In genomic region chr7:19762283-19762682, GRCm38 (mm10) we compare ENCODE assay signal across 23 mouse cellular contexts. TPM values are rescaled to one million over a fixed set of nuclear protein-coding genes. Genes with fewer than 3 reads are reported as not detected.
DNase-seq lines count a peak whose midpoint lies in the region; ATAC-seq and TF ChIP-seq lines count a peak whose summit lies in the region.
"Had no signal": no experiment of that assay in that cellular context is flagged by ENCODE, and none has a peak within 500 bp of the region (broad histone marks: within the 10 kb centered on the region; RNA-seq: fewer than 3 reads in every experiment).

No protein-coding gene starts in this region.

- ATAC-seq in embryonic facial prominence, embryonic 14.5 days (ENCODE audit: low read depth), result peak; percentile 58
- no peak for ATAC-seq in heart, embryonic 16.5 days (replicated peaks; ENCODE audit: extremely low read depth, insufficient read depth, low FRiP score)
- 0 out of 2 replicates have a peak, but pooled peaks have one; percentile 30 for ATAC-seq in stomach, embryonic 16.5 days (ENCODE audit: insufficient read depth, low FRiP score)
- ATAC-seq in stomach, postnatal 0 days (ENCODE audit: low FRiP score, low TSS enrichment), result no peak

- no peak overlapping the region for H3K9ac ChIP-seq in embryonic facial prominence, embryonic 14.5 days (ENCODE audit: low read depth, low read length)
- peak overlapping the region; percentile 21; the same call in 1 of the 2 replicates for H3K9ac ChIP-seq in heart, embryonic 16.5 days (ENCODE audit: low read length)
- H3K9ac ChIP-seq in stomach, embryonic 16.5 days (ENCODE audit: low read length), result no peak overlapping the region
- H3K9ac ChIP-seq in stomach, postnatal 0 days (ENCODE audit: low read length), result no peak overlapping the region; the same call in 1 of the 2 replicates
- H3K9ac ChIP-seq: hindbrain, embryonic 12.5 days; liver, embryonic 13.5 days; midbrain, embryonic 12.5 days; neural tube, embryonic 13.5 days had no signal

- H3K27ac ChIP-seq in embryonic facial prominence, embryonic 14.5 days (replicated peaks; ENCODE audit: low read depth, low read length), result no peak overlapping the region
- H3K27ac ChIP-seq in embryonic facial prominence, embryonic 10.5 days (replicated peaks), result no peak overlapping the region
- peak overlapping the region; percentile 78 for H3K27ac ChIP-seq in heart, embryonic 16.5 days (ENCODE audit: low read length)
- H3K27ac ChIP-seq in stomach, embryonic 16.5 days (ENCODE audit: low read length), result no peak overlapping the region
- H3K27ac ChIP-seq in stomach, postnatal 0 days (replicated peaks), result no peak overlapping the region
- H3K27ac ChIP-seq: gastrocnemius, adult 2 months; hindbrain, embryonic 12.5 days; left cerebral cortex, adult 2 months; liver, embryonic 13.5 days; midbrain, embryonic 12.5 days; neural tube, embryonic 13.5 days had no signal

- DNase-seq in embryonic facial prominence, embryonic 14.5 days (ENCODE audit: low spot score), result peak; percentile 60
- no peak for DNase-seq in embryonic facial prominence, embryonic 10.5 days (ENCODE audit: low spot score)
- DNase-seq in heart, adult 11 months, result no peak
- DNase-seq in kidney, postnatal 4 days, result peak; percentile 41 to 62
- no peak for DNase-seq in kidney, adult 9 months
- no peak for DNase-seq in stomach, postnatal 0 days (ENCODE audit: low spot score)
- DNase-seq: adrenal gland, adult 2 months; cerebellum, adult 2 months; cerebellum, postnatal 36 days; gastrocnemius, adult 2 months; kidney, postnatal 14 days; layer of hippocampus, adult 9-11 months; left cerebral cortex, postnatal 4 days; liver, embryonic 13.5 days; right cerebral cortex, adult 18-20 months; thymus, postnatal 36 days had no signal

- no peaks in the 10 kb centered on the region for H3K27me3 ChIP-seq in embryonic facial prominence, embryonic 14.5 days (replicated peaks; ENCODE audit: control insufficient read depth, insufficient read depth, low read length)
- no peaks in the 10 kb centered on the region for H3K27me3 ChIP-seq in embryonic facial prominence, embryonic 10.5 days (replicated peaks; ENCODE audit: low read depth, poor library complexity, severe bottlenecking)
- H3K27me3 ChIP-seq in heart, embryonic 16.5 days (ENCODE audit: control insufficient read depth, insufficient read depth, low read length), result no peaks in the 10 kb centered on the region
- H3K27me3 ChIP-seq in stomach, embryonic 16.5 days (ENCODE audit: control insufficient read depth, insufficient read depth, low read length), result no peaks in the 10 kb centered on the region
- no peaks in the 10 kb centered on the region for H3K27me3 ChIP-seq in stomach, postnatal 0 days (ENCODE audit: control insufficient read depth, insufficient read depth, low read length)
- H3K27me3 ChIP-seq: hindbrain, embryonic 12.5 days; midbrain, embryonic 12.5 days; neural tube, embryonic 13.5 days had no signal

- H3K36me3 ChIP-seq in embryonic facial prominence, embryonic 14.5 days (ENCODE audit: control insufficient read depth, insufficient read depth, low read length), result peaks cover 51% of the 10 kb centered on the region
- H3K36me3 ChIP-seq in embryonic facial prominence, embryonic 10.5 days (replicated peaks), result peaks cover 72% of the 10 kb centered on the region
- peaks cover 63% of the 10 kb centered on the region for H3K36me3 ChIP-seq in heart, embryonic 16.5 days (ENCODE audit: control insufficient read depth, insufficient read depth)
- peaks cover 17% of the 10 kb centered on the region; the same call in 1 of the 2 replicates for H3K36me3 ChIP-seq in stomach, embryonic 16.5 days (ENCODE audit: control insufficient read depth, insufficient read depth, low read length)
- H3K36me3 ChIP-seq in stomach, postnatal 0 days (ENCODE audit: control insufficient read depth, insufficient read depth, low read length), result peaks cover 8% of the 10 kb centered on the region; the same call in 1 of the 2 replicates
- H3K36me3 ChIP-seq: hindbrain, embryonic 12.5 days; liver, embryonic 13.5 days; midbrain, embryonic 12.5 days; neural tube, embryonic 13.5 days had no signal

- H3K9me3 ChIP-seq in embryonic facial prominence, embryonic 14.5 days (ENCODE audit: control insufficient read depth, low read length), result no peaks in the 10 kb centered on the region
- no peaks in the 10 kb centered on the region for H3K9me3 ChIP-seq in embryonic facial prominence, embryonic 10.5 days
- no peaks in the 10 kb centered on the region for H3K9me3 ChIP-seq in heart, embryonic 16.5 days (replicated peaks; ENCODE audit: control insufficient read depth, low read length)
- no peaks in the 10 kb centered on the region for H3K9me3 ChIP-seq in stomach, embryonic 16.5 days (replicated peaks; ENCODE audit: control insufficient read depth, low read length)
- H3K9me3 ChIP-seq in stomach, postnatal 0 days (ENCODE audit: control insufficient read depth, low read length), result no peaks in the 10 kb centered on the region
- H3K9me3 ChIP-seq: hindbrain, embryonic 12.5 days; liver, embryonic 13.5 days; midbrain, embryonic 12.5 days; neural tube, embryonic 13.5 days had no signal

- 73% methylated on average over 11 of the region's 11 CpGs for WGBS in embryonic facial prominence, embryonic 14.5 days
- 87% methylated on average over 11 of the region's 11 CpGs for WGBS in embryonic facial prominence, embryonic 10.5 days
- WGBS in heart, embryonic 16.5 days, result 42% methylated on average over 11 of the region's 11 CpGs
- 59% methylated on average over 11 of the region's 11 CpGs for WGBS in stomach, embryonic 16.5 days
- WGBS in stomach, postnatal 0 days, result 61% methylated on average over 11 of the region's 11 CpGs

- H3K4me1 ChIP-seq in embryonic facial prominence, embryonic 14.5 days (ENCODE audit: control insufficient read depth, insufficient read depth, low read length), result no peaks in the 10 kb centered on the region
- no peaks in the 10 kb centered on the region for H3K4me1 ChIP-seq in embryonic facial prominence, embryonic 10.5 days
- H3K4me1 ChIP-seq in heart, embryonic 16.5 days (ENCODE audit: control insufficient read depth, insufficient read depth, low read length), result peaks cover 40% of the 10 kb centered on the region
- H3K4me1 ChIP-seq in stomach, embryonic 16.5 days (ENCODE audit: control insufficient read depth, insufficient read depth, low read length), result no peaks in the 10 kb centered on the region
- no peaks in the 10 kb centered on the region for H3K4me1 ChIP-seq in stomach, postnatal 0 days (replicated peaks; ENCODE audit: control insufficient read depth, insufficient read depth)
- H3K4me1 ChIP-seq: hindbrain, embryonic 12.5 days; midbrain, embryonic 12.5 days; neural tube, embryonic 13.5 days had no signal

- no peak overlapping the region for H3K4me3 ChIP-seq in embryonic facial prominence, embryonic 14.5 days (ENCODE audit: low read depth, low read length)
- no peak overlapping the region for H3K4me3 ChIP-seq in embryonic facial prominence, embryonic 10.5 days
- H3K4me3 ChIP-seq in heart, embryonic 16.5 days (ENCODE audit: low read length), result no peak overlapping the region
- H3K4me3 ChIP-seq in stomach, embryonic 16.5 days (replicated peaks; ENCODE audit: low read length), result no peak overlapping the region
- H3K4me3 ChIP-seq in stomach, postnatal 0 days (ENCODE audit: low read depth, low read length), result no peak overlapping the region
- H3K4me3 ChIP-seq: gastrocnemius, adult 2 months; hindbrain, embryonic 12.5 days; left cerebral cortex, adult 2 months; liver, embryonic 13.5 days; midbrain, embryonic 12.5 days; neural tube, embryonic 13.5 days had no signal

- no peak for TF ChIP-seq EP300 in stomach, postnatal 0 days (optimal IDR thresholded peaks at IDR 0.05)

- no peak overlapping the region for H3K4me2 ChIP-seq in embryonic facial prominence, embryonic 14.5 days (ENCODE audit: low read depth, low read length)
- no peak overlapping the region for H3K4me2 ChIP-seq in heart, embryonic 16.5 days (ENCODE audit: low read depth, low read length)
- no peak overlapping the region for H3K4me2 ChIP-seq in stomach, embryonic 16.5 days (ENCODE audit: low read depth, low read length)
- H3K4me2 ChIP-seq in stomach, postnatal 0 days (replicated peaks; ENCODE audit: low read depth), result no peak overlapping the region
- H3K4me2 ChIP-seq: hindbrain, embryonic 12.5 days; liver, embryonic 13.5 days; midbrain, embryonic 12.5 days; neural tube, embryonic 13.5 days had no signal

- no peak for TF ChIP-seq CTCF in stomach, postnatal 0 days (IDR thresholded peaks at IDR 0.05; ENCODE audit: low read depth)

RNA-seq across cellular contexts. Expression of gene Bcam, which starts 8.5 kb away (rescaled TPM):
- polyA plus RNA-seq in embryonic facial prominence, embryonic 14.5 days (2014; fragmentation: Nextera tagmentation; extraction: Ambion mirVana), result 101 and 114 TPM in 2 replicates
- 68.3 and 79.4 TPM in 2 replicates for polyA plus RNA-seq in embryonic facial prominence, embryonic 10.5 days (2016; fragmentation: Nextera tagmentation; extraction: Ambion mirVana)
- polyA plus RNA-seq in heart, embryonic 16.5 days (2015; fragmentation: Nextera tagmentation; extraction: Ambion mirVana), result 413 and 444 TPM in 2 replicates
- 118 and 122 TPM in 2 replicates for polyA plus RNA-seq in stomach, embryonic 16.5 days (2015; fragmentation: Nextera tagmentation; extraction: Ambion mirVana)
- 87.5 and 103 TPM in 2 replicates for polyA plus RNA-seq in stomach, postnatal 0 days (2015; fragmentation: Nextera tagmentation; extraction: Ambion mirVana)

RNA-seq across cellular contexts. Expression of gene Nectin2, which starts 12.0 kb away (rescaled TPM):
- polyA plus RNA-seq in embryonic facial prominence, embryonic 14.5 days (2014; fragmentation: Nextera tagmentation; extraction: Ambion mirVana), result 55.2 and 62.0 TPM in 2 replicates
- 110 TPM in 2 replicates for polyA plus RNA-seq in embryonic facial prominence, embryonic 10.5 days (2016; fragmentation: Nextera tagmentation; extraction: Ambion mirVana)
- polyA plus RNA-seq in heart, embryonic 16.5 days (2015; fragmentation: Nextera tagmentation; extraction: Ambion mirVana), result 63.5 and 76.8 TPM in 2 replicates
- 98.6 and 104 TPM in 2 replicates for polyA plus RNA-seq in stomach, embryonic 16.5 days (2015; fragmentation: Nextera tagmentation; extraction: Ambion mirVana)
- 82.2 and 83.8 TPM in 2 replicates for polyA plus RNA-seq in stomach, postnatal 0 days (2015; fragmentation: Nextera tagmentation; extraction: Ambion mirVana)

RNA-seq across cellular contexts. Expression of gene Cblc, which starts 34.3 kb away (rescaled TPM):
- polyA plus RNA-seq in embryonic facial prominence, embryonic 14.5 days (2014; fragmentation: Nextera tagmentation; extraction: Ambion mirVana), result 4.7 TPM in 2 replicates
- polyA plus RNA-seq in embryonic facial prominence, embryonic 10.5 days (2016; fragmentation: Nextera tagmentation; extraction: Ambion mirVana), result 1.9 and 2.9 TPM in 2 replicates
- polyA plus RNA-seq in heart, embryonic 16.5 days (2015; fragmentation: Nextera tagmentation; extraction: Ambion mirVana), result 1.2 and 2.0 TPM in 2 replicates
- polyA plus RNA-seq in stomach, embryonic 16.5 days (2015; fragmentation: Nextera tagmentation; extraction: Ambion mirVana), result 31.2 and 32.9 TPM in 2 replicates
- 44.4 and 48.5 TPM in 2 replicates for polyA plus RNA-seq in stomach, postnatal 0 days (2015; fragmentation: Nextera tagmentation; extraction: Ambion mirVana)
- polyA plus RNA-seq: adrenal gland, adult 2 months; cerebellum, adult 2 months; neural tube, embryonic 13.5 days; testis, adult 2 months had no signal

RNA-seq across cellular contexts. Expression of gene Tomm40, which starts 47.0 kb away (rescaled TPM):
- 114 and 125 TPM in 2 replicates for polyA plus RNA-seq in embryonic facial prominence, embryonic 14.5 days (2014; fragmentation: Nextera tagmentation; extraction: Ambion mirVana)
- polyA plus RNA-seq in embryonic facial prominence, embryonic 10.5 days (2016; fragmentation: Nextera tagmentation; extraction: Ambion mirVana), result 216 and 221 TPM in 2 replicates
- polyA plus RNA-seq in heart, embryonic 16.5 days (2015; fragmentation: Nextera tagmentation; extraction: Ambion mirVana), result 146 and 158 TPM in 2 replicates
- polyA plus RNA-seq in stomach, embryonic 16.5 days (2015; fragmentation: Nextera tagmentation; extraction: Ambion mirVana), result 65.2 and 81.8 TPM in 2 replicates
- 98.0 and 105 TPM in 2 replicates for polyA plus RNA-seq in stomach, postnatal 0 days (2015; fragmentation: Nextera tagmentation; extraction: Ambion mirVana)

Comparison
In these comparisons a context has a peak if more than half of its experiments do, and no peak if none do; other contexts are left out.
1. ATAC-seq: peak in embryonic facial prominence, embryonic 14.5 days (single experiment) and stomach, embryonic 16.5 days (single experiment); none in heart, embryonic 16.5 days (single experiment) and stomach, postnatal 0 days (single experiment).
2. DNase-seq: peak in embryonic facial prominence, embryonic 14.5 days (single experiment) and kidney, postnatal 4 days (2 of 2); none in embryonic facial prominence, embryonic 10.5 days (single experiment), heart, adult 11 months (single experiment), kidney, adult 9 months (single experiment) and stomach, postnatal 0 days (single experiment).